Mouse (Mus musculus) frontal cortex, postnatal 10 days (tissue): ENCODE data around the gene Nell2.
A peak's percentile ranks its signal among the peaks of the same experiment; 100 is the strongest.

ENCODE experiments used
- DNase-seq, 2 experiments: peaks; one replicate each; pipeline ENCODE4 v3.0.0; 2022; ENCODE audit warnings: low spot score in 2 of 2, mixed read lengths in 1 of 2

Gene Nell2

GRCm38 (mm10) chr15:95473976-95474375, 54.4 kb downstream of the Nell2 start:
- no peak for DNase-seq

- no peak for DNase-seq
Observed at GRCm38 (mm10) chr15:95467195-95467594, 61.2 kb downstream of the Nell2 start.

GRCm38 (mm10) chr15:95460041-95460566, 68.3 kb downstream of the Nell2 start:
- no peak for DNase-seq

GRCm38 (mm10) chr15:95444586-95444985, 83.8 kb downstream of the Nell2 start:
- no peak for DNase-seq

- no peak for DNase-seq
Observed at GRCm38 (mm10) chr15:95437740-95438139, 90.6 kb downstream of the Nell2 start.

- no peak for DNase-seq
Observed at GRCm38 (mm10) chr15:95436261-95436660, 92.1 kb downstream of the Nell2 start.

GRCm38 (mm10) chr15:95431156-95431799, 97.1 kb downstream of the Nell2 start:
- DNase-seq = no peak

- no peak for DNase-seq
Observed at GRCm38 (mm10) chr15:95430000-95430399, 98.4 kb downstream of the Nell2 start.

- no peak for DNase-seq
Observed at GRCm38 (mm10) chr15:95428003-95428663, 100.2 kb downstream of the Nell2 start.

- DNase-seq = no peak
Observed at GRCm38 (mm10) chr15:95425085-95425484, 103.3 kb downstream of the Nell2 start.

- no peak for DNase-seq
Observed at GRCm38 (mm10) chr15:95422226-95422950, 106.0 kb downstream of the Nell2 start.

- DNase-seq = no peak
Observed at GRCm38 (mm10) chr15:95418641-95419040, 109.7 kb downstream of the Nell2 start.

- DNase-seq = no peak
Observed at GRCm38 (mm10) chr15:95411949-95412741, 116.2 kb downstream of the Nell2 start.

- DNase-seq = no peak
Observed at GRCm38 (mm10) chr15:95410213-95410843, 118.0 kb downstream of the Nell2 start.

GRCm38 (mm10) chr15:95390347-95390746, 138.0 kb downstream of the Nell2 start:
- no peak for DNase-seq

- no peak for DNase-seq
Observed at GRCm38 (mm10) chr15:95388950-95389349, 139.4 kb downstream of the Nell2 start.

GRCm38 (mm10) chr15:95380859-95381258, 147.5 kb downstream of the Nell2 start:
- DNase-seq = no peak

- peak in 1 of 2 experiments; percentile 19 for DNase-seq
Observed at GRCm38 (mm10) chr15:95370720-95371395, 157.5 kb downstream of the Nell2 start.

GRCm38 (mm10) chr15:95368185-95368584, 160.2 kb downstream of the Nell2 start:
- no peak for DNase-seq

- no peak for DNase-seq
Observed at GRCm38 (mm10) chr15:95366506-95366905, 161.9 kb downstream of the Nell2 start.

- DNase-seq = no peak
Observed at GRCm38 (mm10) chr15:95354806-95355205, 173.6 kb downstream of the Nell2 start.
